Mouse (Mus musculus) lung, embryonic 16.5 days (tissue): ENCODE measurements around the gene Huwe1. TPM values are rescaled to one million over a fixed set of nuclear protein-coding genes. Genes with fewer than 3 reads are reported as not detected.

Experiments used
- ATAC-seq: fragments of 200-750 bp; cut with Nextera tagmentation; 2 replicates; pipeline ENCODE4 v1.8.0; 2017; ENCODE audit warnings: low read depth, mild to moderate bottlenecking, moderate library complexity
- H3K27ac ChIP-seq: fragments of 300-500 bp; sonication (generic); 2 replicates; pipeline ENCODE4 v1.5.1; 2014; ENCODE audit warnings: mild to moderate bottlenecking, control low read depth, low read length
- H3K27me3 ChIP-seq: fragments of 300-500 bp; sonication (generic); 2 replicates; pipeline ENCODE4 v1.6.1; 2014; ENCODE audit warnings: low read depth, low read length, mixed read lengths; ENCODE audit not compliant: control insufficient read depth, insufficient read depth
- H3K36me3 ChIP-seq: fragments of 300-500 bp; sonication (generic); 2 replicates; pipeline ENCODE4 v1.6.1; 2014; ENCODE audit warnings: low read length; ENCODE audit not compliant: control insufficient read depth, insufficient read depth
- H3K4me1 ChIP-seq: fragments of 300-500 bp; sonication (generic); replicated peaks from 2 replicates; pipeline ENCODE4 v1.6.1; 2014; ENCODE audit warnings: low read length, mixed read lengths; ENCODE audit not compliant: control insufficient read depth, insufficient read depth
- H3K4me2 ChIP-seq: fragments of 300-500 bp; sonication (generic); 2 replicates; pipeline ENCODE4 v1.6.1; 2014; ENCODE audit warnings: low read depth, low read length, control low read depth
- H3K4me3 ChIP-seq: fragments of 300-500 bp; sonication (generic); 2 replicates; pipeline ENCODE4 v1.5.1; 2014; ENCODE audit warnings: mild to moderate bottlenecking, low read length, control low read depth
- H3K9ac ChIP-seq: fragments of 300-500 bp; sonication (generic); 2 replicates; pipeline ENCODE4 v1.6.1; 2014; ENCODE audit warnings: low read length, control low read depth
- H3K9me3 ChIP-seq: fragments of 300-500 bp; sonication (generic); 2 replicates; pipeline ENCODE4 v1.6.1; 2016; ENCODE audit warnings: low read length; ENCODE audit not compliant: control insufficient read depth
- WGBS: fragments of 180-500 bp; shearing (Covaris S2); extraction: QIAGEN DNeasy Blood & Tissue Kit; methylation state at CpG from one replicate; pipeline ENCODE4 v1.1.7; 2014; 5-methylcytosine and 5-hydroxymethylcytosine counted together
- microRNA counts: library from miRNA; unstranded; fragments of <30 nt; microRNA quantifications from one replicate; lab custom pipeline; 2016
- microRNA-seq: library from miRNA; unstranded; fragments of <30 nt; microRNA quantifications from one replicate; pipeline ENCODE4, GENCODE M21; 2016
- polyA plus RNA-seq: library from polyadenylated mRNA; unstranded; fragments of >200 nt; fragmentation: Nextera tagmentation; extraction: Ambion mirVana; gene quantifications from 2 replicates; pipeline ENCODE4 v1.2.1, GENCODE M21; 2015

Gene Huwe1
- polyA plus RNA-seq, 1 experiment from 2014 or later = 37.8 TPM

DNA sequence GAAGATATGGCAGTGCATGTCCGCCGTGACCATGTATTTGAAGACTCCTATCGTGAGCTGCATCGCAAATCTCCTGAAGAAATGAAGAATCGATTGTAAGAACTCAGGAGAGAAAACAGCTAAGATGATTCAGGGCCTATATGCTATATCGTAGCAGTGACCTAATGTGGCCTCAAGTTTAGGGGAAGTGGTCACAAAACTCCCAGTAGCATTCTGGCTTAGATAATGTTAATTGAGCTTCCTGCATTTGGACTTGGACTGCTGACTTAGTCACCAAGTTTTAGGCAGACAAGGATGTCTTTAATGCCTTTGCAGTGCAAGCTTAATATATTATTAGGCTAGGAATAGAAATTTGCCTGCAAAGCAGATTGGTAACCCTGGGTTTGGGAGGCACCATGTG is 128.8 kb downstream of the Huwe1 start:
- H3K27ac ChIP-seq = no peak overlapping the region
- H3K9me3 ChIP-seq = no peaks in the 10 kb centered on the region
- peaks cover 21% of the 10 kb centered on the region for H3K36me3 ChIP-seq
- no peak overlapping the region for H3K9ac ChIP-seq
- no peaks in the 10 kb centered on the region for H3K4me1 ChIP-seq
- 88% methylated on average over 6 of the region's 6 CpGs for WGBS
- no peak for ATAC-seq
- 0 out of 2 replicates have a peak, but pooled peaks cover 3% of the 10 kb centered on the region for H3K27me3 ChIP-seq
- H3K4me2 ChIP-seq = no peak overlapping the region
- H3K4me3 ChIP-seq = no peak overlapping the region

DNA sequence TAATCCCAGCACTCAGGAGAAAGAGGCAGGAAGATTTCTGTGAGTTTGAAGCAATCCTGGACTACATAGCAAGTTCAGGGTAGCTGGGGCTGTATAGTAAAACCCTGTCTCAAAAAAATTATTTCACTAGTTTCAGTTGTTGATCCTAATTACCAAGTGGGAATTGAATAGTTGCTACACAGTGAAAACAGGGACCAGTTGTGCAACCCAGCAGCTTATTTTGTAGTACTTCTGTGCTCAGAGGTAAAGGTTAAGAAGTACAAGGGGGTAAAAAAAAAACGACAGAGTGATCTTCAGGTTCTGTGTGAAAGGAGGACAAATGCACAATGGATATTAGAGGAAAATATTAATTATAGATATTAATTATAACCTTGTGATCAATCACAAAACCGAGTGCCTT is 138.2 kb downstream of the Huwe1 start:
- H3K36me3 ChIP-seq = no peaks in the 10 kb centered on the region
- no peaks in the 10 kb centered on the region for H3K9me3 ChIP-seq
- H3K4me3 ChIP-seq = no peak overlapping the region
- ATAC-seq = no peak
- no peak overlapping the region for H3K9ac ChIP-seq
- WGBS = 47% methylated on average over 2 of the region's 2 CpGs
- no peaks in the 10 kb centered on the region for H3K4me1 ChIP-seq
- H3K27ac ChIP-seq = no peak overlapping the region
- no peaks in the 10 kb centered on the region; the same call in 1 of the 2 replicates for H3K27me3 ChIP-seq
- H3K4me2 ChIP-seq = no peak overlapping the region

DNA sequence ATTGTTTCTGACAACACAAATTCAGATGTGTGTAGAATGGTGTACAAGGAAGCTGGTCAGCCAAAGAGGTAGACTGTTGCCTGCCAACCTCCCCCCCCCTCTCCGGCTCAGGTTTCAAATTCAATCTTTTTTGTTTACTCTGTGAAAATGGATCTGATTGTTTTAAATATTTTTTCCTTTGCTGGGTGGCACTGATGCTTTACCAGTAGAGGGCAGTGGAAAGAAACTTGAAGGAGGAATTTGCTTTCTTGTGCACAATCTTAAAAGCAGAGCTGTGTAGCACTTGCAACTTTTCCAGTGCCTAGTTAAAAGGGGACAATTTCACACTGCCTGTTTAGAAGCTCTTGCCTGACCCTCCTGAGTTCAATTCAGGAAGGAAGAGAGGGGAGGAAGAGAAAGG is 146.4 kb downstream of the Huwe1 start:
- Histone ChIP-seq H3K4me2 (no peak overlapping the region), H3K27ac (no peak overlapping the region), H3K9me3 (no peaks in the 10 kb centered on the region), H3K36me3 (no peaks in the 10 kb centered on the region), H3K27me3 (no peaks in the 10 kb centered on the region; the same call in 1 of the 2 replicates), H3K4me3 (no peak overlapping the region), H3K4me1 (no peaks in the 10 kb centered on the region), H3K9ac (no peak overlapping the region)
- WGBS = 19% methylated on average over 1 of the region's 1 CpGs
- no peak for ATAC-seq

- no peaks in the 10 kb centered on the region; the same call in 1 of the 2 replicates for H3K27me3 ChIP-seq
- no peaks in the 10 kb centered on the region for H3K4me1 ChIP-seq
- 54% methylated on average over 3 of the region's 3 CpGs for WGBS
- no peak overlapping the region for H3K9ac ChIP-seq
- no peak for ATAC-seq
- H3K9me3 ChIP-seq = no peaks in the 10 kb centered on the region
- H3K27ac ChIP-seq = no peak overlapping the region
- no peaks in the 10 kb centered on the region for H3K36me3 ChIP-seq
- H3K4me2 ChIP-seq = no peak overlapping the region
- no peak overlapping the region for H3K4me3 ChIP-seq
Measured at GRCm38 (mm10) chrX:151947781-151948180, 147.2 kb downstream of the Huwe1 start.

DNA sequence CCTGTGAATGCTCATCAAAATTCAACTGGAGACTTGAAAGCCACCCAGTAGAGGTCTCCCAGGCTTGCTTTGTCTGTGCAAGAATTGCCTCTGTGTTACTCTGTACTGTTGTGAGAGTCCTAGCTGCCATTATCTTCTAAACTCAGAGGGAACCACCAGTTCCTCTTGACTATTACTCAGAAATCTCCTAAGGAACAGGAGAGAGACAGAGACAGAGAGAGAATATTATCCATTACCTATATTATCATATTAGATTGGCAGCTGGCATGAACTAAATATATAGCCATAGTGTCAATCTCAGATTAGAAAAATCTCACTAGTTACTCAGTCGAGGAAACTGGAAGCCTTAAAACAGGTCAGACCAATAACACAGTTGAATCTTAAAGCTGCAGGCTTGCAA is 149.6 kb downstream of the Huwe1 start:
- WGBS = 39% methylated on average over 1 of the region's 1 CpGs
- Histone ChIP-seq H3K4me1 (no peaks in the 10 kb centered on the region), H3K4me2 (no peak overlapping the region), H3K36me3 (no peaks in the 10 kb centered on the region), H3K27ac (no peak overlapping the region), H3K4me3 (no peak overlapping the region), H3K9me3 (no peaks in the 10 kb centered on the region), H3K27me3 (no peaks in the 10 kb centered on the region; the same call in 1 of the 2 replicates), H3K9ac (no peak overlapping the region)
- ATAC-seq = no peak

DNA sequence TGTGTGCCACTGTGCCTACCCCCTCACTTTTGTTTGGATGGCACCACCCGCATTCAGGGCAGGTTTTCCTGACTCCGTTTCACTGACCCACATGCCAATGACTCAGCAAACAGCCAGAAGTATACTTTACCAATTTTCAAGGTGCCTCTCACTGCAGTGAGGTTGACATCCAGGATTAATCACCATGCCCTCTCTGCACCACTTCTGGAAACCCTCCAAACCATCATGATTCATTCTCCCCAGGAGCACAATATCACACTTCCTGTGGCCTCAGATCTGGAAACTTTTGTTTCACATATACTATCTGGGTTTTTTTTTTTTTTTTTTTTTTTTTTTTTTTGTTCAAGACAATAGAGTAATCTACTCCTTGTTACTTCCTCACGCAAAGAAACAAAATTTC is 150.6 kb downstream of the Huwe1 start:
- Histone ChIP-seq H3K9me3 (no peaks in the 10 kb centered on the region), H3K4me1 (no peaks in the 10 kb centered on the region), H3K9ac (no peak overlapping the region), H3K4me3 (no peak overlapping the region), H3K27ac (no peak overlapping the region), H3K36me3 (no peaks in the 10 kb centered on the region), H3K27me3 (no peaks in the 10 kb centered on the region; the same call in 1 of the 2 replicates), H3K4me2 (no peak overlapping the region)
- 38% methylated on average over 3 of the region's 3 CpGs for WGBS
- no peak for ATAC-seq

MicroRNAs encoded within 50 kb of the gene (microRNA counts, 519-probe panel; counts per million panel counts)
- 4,073 counts per million, percentile 82 among the panel's probes with 10 or more counts for microRNA mmu-miR-98 (lab: Ali Mortazavi, UCI)

Small RNA genes within 50 kb of the gene (microRNA-seq; reads per million reads assigned to microRNA genes)
- gene Mir3113 = not detected
- gene Mir98 = 13,590 reads per million, percentile 95 among the genes with 10 or more reads in this experiment
- 5,508 reads per million, percentile 90 among the genes with 10 or more reads in this experiment for gene Mirlet7f-2

Other genes with a start within 250 kb of the Huwe1 start
- gene Hsd17b10, start 201.0 kb downstream of the Huwe1 start, polyA plus RNA-seq = 210 and 215 TPM in 2 replicates
- 4.1 and 4.6 TPM in 2 replicates for gene Ribc1, start 215.5 kb downstream of the Huwe1 start, polyA plus RNA-seq
- gene Smc1a, start 215.6 kb downstream of the Huwe1 start, polyA plus RNA-seq = 111 and 119 TPM in 2 replicates